Mouse (Mus musculus) urinary bladder, adult 2 months (tissue): Measurements from ENCODE around the gene Gpx7. TPM values are rescaled to one million over a fixed set of nuclear protein-coding genes. Genes with fewer than 3 reads are reported as not detected.

Source experiments
- polyA plus RNA-seq: library from polyadenylated mRNA; depleted of rRNA; stranded (reverse); fragments of >200 nt; gene quantifications from 2 replicates; pipeline ENCODE4 v1.2.3, GENCODE M21; 2012; rRNA removed

The Gpx7 gene
- polyA plus RNA-seq, 1 experiment, result 34.5 TPM

Other genes starting within 250 kb of the Gpx7 start
- 98.2 and 167 TPM in 2 replicates for gene Echdc2, start 241.5 kb downstream of the Gpx7 start, polyA plus RNA-seq
- 0.13 and 0.18 TPM in 2 replicates for gene Zyg11a, start 188.9 kb downstream of the Gpx7 start, polyA plus RNA-seq
- gene Zyg11b, start 105.9 kb downstream of the Gpx7 start, polyA plus RNA-seq, result 15.3 and 17.4 TPM in 2 replicates
- 11.9 and 12.3 TPM in 2 replicates for gene Coa7, start 78.8 kb downstream of the Gpx7 start, polyA plus RNA-seq
- gene Shisal2a, start 23.6 kb downstream of the Gpx7 start, polyA plus RNA-seq, result 0.15 TPM in 1 of 2 replicates, not detected in the other
- gene Tut4, start 52.5 kb upstream of the Gpx7 start, polyA plus RNA-seq, result 37.9 and 44.8 TPM in 2 replicates
- 29.1 and 30.9 TPM in 2 replicates for gene Prpf38a, start 172.4 kb upstream of the Gpx7 start, polyA plus RNA-seq
- 0.27 and 0.34 TPM in 2 replicates for gene Orc1, start 172.5 kb upstream of the Gpx7 start, polyA plus RNA-seq
- 37.5 and 39.2 TPM in 2 replicates for gene Cc2d1b, start 213.0 kb upstream of the Gpx7 start, polyA plus RNA-seq